Mouse (Mus musculus): ENCODE measurements around the gene Resp18. TPM values are rescaled to one million over a fixed set of nuclear protein-coding genes. Genes with fewer than 3 reads are reported as not detected.

Gene Resp18
- polyA plus RNA-seq, 1 experiment, result 1.2 TPM

DNA sequence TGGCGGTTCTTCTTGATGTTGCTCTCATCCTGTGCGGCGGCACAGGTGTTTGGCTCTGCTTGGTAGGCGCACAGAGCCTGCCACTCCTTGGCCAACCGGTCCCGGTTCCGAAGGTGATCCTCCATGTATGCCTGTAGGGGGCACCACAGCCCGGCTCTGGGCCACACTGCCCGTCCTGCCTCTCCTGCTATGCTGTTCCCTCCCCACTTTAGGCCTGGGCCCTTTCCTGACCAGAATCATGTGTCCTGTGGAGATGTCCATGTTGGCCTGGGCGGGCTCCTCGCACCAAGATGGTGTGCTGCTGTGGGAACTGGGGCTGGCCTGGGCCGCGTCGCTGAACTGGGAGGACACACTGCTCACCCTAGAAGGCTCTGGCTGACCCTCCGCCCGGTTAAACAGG, 25.2 kb downstream of the Resp18 start:
- WGBS, result 70% methylated on average over 16 of the region's 16 CpGs
- TF ChIP-seq CTCF (IDR thresholded peaks at IDR 0.05; ENCODE audit: insufficient read depth, low read length) (no peak), POLR2A (IDR thresholded peaks at IDR 0.05; ENCODE audit: borderline replicate concordance, extremely low read depth, low read depth, low read length) (no peak)
- DNase-seq, result no peak

DNA sequence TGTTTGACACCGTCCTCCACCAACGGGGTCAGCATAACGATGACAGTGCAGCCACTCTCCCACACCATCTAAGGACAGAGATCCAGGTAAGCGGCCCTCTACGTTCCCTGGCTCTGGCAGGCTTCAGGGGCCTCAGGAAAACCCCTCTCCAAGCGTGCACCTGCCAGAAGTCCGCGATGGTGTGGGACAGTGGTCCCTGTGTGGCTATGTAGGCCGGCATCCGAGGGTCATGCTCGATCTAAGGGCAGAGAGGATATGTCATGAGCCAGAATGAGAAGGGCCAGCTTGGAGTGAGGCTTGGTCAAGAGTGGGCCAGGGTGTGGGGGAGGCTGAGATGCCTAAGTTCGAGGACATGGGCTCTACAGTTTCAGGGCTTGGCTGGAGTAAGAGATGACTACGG, 25.9 kb downstream of the Resp18 start:
- Histone ChIP-seq H3K4me3 (replicated peaks; ENCODE audit: extremely low read depth, low read depth, low read length) (no peak overlapping the region), H3K4me1 (ENCODE audit: control insufficient read depth, insufficient read depth, low read length) (peaks cover 10% of the 10 kb centered on the region; the same call in 1 of the 2 replicates)
- 64% methylated on average over 13 of the region's 13 CpGs for WGBS
- TF ChIP-seq POLR2A (IDR thresholded peaks at IDR 0.05; ENCODE audit: borderline replicate concordance, extremely low read depth, low read depth, low read length) (no peak), CTCF (IDR thresholded peaks at IDR 0.05; ENCODE audit: insufficient read depth, low read length) (no peak)
- no peak for DNase-seq

More for the DNA sequence above, 25.2 kb downstream of the Resp18 start:
- peaks cover 8% of the 10 kb centered on the region; the same call in 1 of the 2 replicates for H3K4me1 ChIP-seq (ENCODE audit: control insufficient read depth, insufficient read depth, low read length)
- H3K4me3 ChIP-seq (replicated peaks; ENCODE audit: extremely low read depth, low read depth, low read length), result no peak overlapping the region

DNA sequence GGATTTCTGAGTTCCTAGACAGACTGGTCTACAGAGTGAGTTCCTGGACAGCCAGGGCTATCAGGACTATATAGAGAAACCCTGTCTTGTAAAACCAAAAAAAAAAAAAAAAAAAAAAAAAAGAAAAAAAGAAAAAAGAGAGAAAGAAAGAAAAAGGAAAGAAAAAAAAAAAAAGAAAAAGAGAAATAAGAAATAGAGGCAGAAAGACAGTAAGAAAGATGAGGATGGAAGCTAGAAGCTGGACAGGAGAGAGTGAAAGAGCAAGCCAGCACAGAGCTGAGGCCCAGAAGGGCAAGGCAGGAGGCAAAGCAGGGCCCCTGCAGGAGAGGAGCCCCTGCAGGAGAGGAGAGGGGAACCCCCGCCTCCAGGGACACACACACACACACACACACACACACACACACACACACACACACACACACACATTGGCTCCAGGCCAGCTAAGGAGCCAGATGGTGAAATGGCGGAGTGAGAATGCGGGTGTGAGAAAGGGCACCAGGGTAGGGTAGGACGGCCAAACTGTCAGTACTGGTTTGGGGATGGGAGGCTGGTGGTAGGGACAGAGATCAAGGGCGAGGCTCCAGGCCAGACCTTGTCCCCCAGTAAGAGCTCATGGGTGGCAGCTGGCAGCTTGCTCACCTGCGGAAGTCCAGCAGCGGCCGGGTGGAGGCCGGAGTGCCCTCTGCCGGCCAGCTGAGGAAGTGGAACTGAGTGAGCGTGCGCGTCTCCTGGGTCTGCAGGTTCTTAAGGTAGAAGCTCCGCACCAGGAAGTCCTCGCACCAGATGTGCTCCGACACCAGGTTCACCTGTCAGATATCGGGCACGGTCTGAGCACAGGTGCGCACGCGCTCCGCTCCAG, 26.9 kb downstream of the Resp18 start:
- DNase-seq, result peak; percentile 83
- peak overlapping the region; percentile 52 for H3K4me3 ChIP-seq (replicated peaks; ENCODE audit: extremely low read depth, low read depth, low read length)
- 6% methylated on average over 21 of the region's 22 CpGs for WGBS
- TF ChIP-seq POLR2A (IDR thresholded peaks at IDR 0.05; ENCODE audit: borderline replicate concordance, extremely low read depth, low read depth, low read length) (0 out of 2 replicates have a peak, but pooled peaks have one; percentile 9), CTCF (IDR thresholded peaks at IDR 0.05; ENCODE audit: insufficient read depth, low read length) (peak; percentile 59)
- H3K4me1 ChIP-seq (ENCODE audit: control insufficient read depth, insufficient read depth, low read length), result peaks cover 10% of the 10 kb centered on the region; the same call in 1 of the 2 replicates

DNA sequence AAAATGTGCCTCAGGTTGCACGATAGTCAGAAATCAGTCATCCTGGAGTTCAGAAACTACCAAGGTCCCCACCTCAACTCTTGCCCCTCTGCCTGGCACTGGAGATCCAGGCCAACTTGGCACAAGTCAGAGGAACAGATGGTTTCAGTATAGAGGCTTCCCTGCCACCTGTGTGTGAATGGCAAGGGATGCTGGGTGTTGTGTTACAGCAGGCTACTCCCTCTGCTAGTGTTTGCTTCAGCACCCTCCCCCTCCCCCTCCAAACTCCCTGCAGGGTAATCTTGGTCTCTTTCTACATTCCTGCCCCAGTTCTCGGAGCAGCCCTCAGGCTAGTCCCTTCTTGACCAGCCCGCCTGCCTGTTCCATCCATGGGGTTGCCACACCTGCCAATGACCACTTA, 27.7 kb downstream of the Resp18 start:
- TF ChIP-seq CTCF (IDR thresholded peaks at IDR 0.05; ENCODE audit: insufficient read depth, low read length) (no peak), POLR2A (IDR thresholded peaks at IDR 0.05; ENCODE audit: borderline replicate concordance, extremely low read depth, low read depth, low read length) (no peak)
- DNase-seq, result no peak
- H3K4me1 ChIP-seq (ENCODE audit: control insufficient read depth, insufficient read depth, low read length), result peaks cover 10% of the 10 kb centered on the region; the same call in 1 of the 2 replicates
- WGBS, result 75% methylated on average over 3 of the region's 3 CpGs
- H3K4me3 ChIP-seq (replicated peaks; ENCODE audit: extremely low read depth, low read depth, low read length), result no peak overlapping the region

DNA sequence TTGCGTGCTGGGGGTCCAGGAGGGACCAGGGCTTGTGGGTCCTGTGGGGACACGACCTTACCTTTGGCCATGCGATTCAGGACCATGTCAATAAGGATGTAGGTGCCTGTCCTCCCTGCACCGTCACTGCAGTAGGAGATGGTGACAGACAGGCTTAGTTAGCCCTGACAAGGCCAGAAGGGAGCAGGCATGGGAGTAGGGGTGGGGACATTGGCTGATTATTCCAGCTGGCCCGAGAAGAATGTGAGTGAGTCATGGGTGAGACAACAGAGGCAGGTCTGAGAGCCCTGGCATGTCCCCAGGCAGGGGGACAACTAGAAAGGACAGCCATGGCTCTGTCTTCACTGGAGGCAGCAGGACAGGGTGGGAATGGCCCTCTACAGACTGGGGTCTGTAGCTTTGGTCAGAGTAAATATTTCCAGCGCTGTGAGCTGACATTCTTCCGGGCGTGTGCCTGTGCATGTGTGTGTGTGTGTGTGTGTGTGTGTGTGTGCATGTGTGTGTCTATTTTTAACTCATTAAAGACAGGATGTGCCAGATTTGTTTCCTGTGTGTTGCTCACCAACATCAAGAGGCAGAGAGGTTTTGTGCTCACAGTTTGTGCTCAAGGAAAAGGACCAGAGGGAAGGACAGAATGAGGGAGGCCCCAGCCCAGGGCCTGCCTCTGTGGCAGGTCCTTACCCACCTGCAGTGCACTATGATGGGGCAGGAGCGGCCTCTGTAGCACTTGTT, 30.0 kb downstream of the Resp18 start:
- peak; percentile 37 for DNase-seq
- WGBS, result 38% methylated on average over 9 of the region's 9 CpGs
- no peak overlapping the region for H3K4me3 ChIP-seq (replicated peaks; ENCODE audit: extremely low read depth, low read depth, low read length)

DNA sequence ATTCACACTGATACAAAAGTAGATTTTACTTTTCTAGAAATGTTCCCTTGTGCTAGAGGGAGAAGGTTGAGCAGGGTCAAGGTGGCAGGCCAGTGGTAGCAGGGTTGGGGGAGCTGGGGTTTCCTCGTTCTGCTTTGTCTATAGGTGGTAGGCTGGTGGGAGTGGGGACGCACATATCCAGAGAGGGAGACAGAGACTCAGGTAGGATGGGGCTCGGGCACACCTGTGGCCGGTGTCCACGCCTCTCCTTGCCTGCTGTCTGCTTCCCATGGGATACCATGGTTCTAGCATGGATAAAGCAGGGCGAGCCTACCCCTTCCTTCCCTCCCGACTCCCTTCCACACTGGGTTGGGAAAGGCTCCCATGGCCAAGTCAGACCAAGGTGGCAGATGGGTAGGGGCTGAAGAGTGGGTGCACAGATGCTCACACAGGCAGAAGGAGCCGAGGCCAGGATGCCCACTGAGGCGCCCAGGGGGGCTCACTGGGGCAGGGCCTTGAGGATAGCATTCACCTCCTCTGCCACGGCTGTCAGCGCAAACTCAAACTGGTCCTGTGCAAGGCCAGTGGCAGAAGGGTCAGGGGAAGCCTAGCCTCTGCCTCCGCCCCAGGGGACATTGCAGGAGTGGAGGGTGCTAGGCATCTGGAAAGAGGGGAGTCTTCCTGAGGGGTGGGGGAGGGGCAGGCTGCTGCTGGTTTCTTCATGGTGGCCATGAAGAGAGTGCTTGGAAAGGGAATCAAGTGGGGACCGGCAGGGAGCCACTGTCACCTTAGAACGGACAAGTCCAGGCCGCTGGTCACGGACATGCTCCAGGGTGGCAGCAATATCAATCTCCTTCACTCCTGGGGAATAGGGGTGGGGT, 30.9 kb downstream of the Resp18 start:
- TF ChIP-seq CTCF (IDR thresholded peaks at IDR 0.05; ENCODE audit: insufficient read depth, low read length) (no peak), POLR2A (IDR thresholded peaks at IDR 0.05; ENCODE audit: borderline replicate concordance, extremely low read depth, low read depth, low read length) (no peak)
- 83% methylated on average over 16 of the region's 16 CpGs for WGBS
- no peak for DNase-seq
- Histone ChIP-seq H3K4me1 (ENCODE audit: control insufficient read depth, insufficient read depth, low read length) (peaks cover 10% of the 10 kb centered on the region; the same call in 1 of the 2 replicates), H3K4me3 (replicated peaks; ENCODE audit: extremely low read depth, low read depth, low read length) (no peak overlapping the region)

More for the DNA sequence above, 30.0 kb downstream of the Resp18 start:
- no peak for TF ChIP-seq POLR2A (IDR thresholded peaks at IDR 0.05; ENCODE audit: borderline replicate concordance, extremely low read depth, low read depth, low read length)
- TF ChIP-seq CTCF (IDR thresholded peaks at IDR 0.05; ENCODE audit: insufficient read depth, low read length), result no peak
- peaks cover 10% of the 10 kb centered on the region; the same call in 1 of the 2 replicates for H3K4me1 ChIP-seq (ENCODE audit: control insufficient read depth, insufficient read depth, low read length)

DNA sequence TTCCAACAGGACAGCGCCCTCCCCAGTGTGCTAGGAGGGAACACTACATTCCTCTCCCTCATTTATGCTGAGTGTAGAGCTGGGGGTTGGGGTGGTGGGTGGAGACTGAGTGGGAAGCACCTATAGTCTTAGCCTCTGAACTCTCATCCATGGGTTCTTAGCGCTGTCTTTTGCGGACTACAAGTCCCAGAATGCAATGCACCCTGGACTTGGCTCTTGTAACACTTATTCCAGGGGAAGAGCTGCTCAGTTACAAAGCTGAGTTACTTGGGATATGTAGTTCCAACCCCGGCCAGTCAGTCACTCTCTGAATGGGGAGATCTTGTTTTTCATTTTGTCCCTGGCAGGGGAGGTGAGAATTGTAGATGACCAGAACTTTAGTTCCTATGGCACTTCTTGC, 33.4 kb downstream of the Resp18 start:
- DNase-seq, result no peak
- H3K4me1 ChIP-seq (ENCODE audit: control insufficient read depth, insufficient read depth, low read length), result peaks cover 7% of the 10 kb centered on the region; the same call in 1 of the 2 replicates
- H3K4me3 ChIP-seq (replicated peaks; ENCODE audit: extremely low read depth, low read depth, low read length), result no peak overlapping the region
- WGBS, result 35% methylated on average over 4 of the region's 4 CpGs
- TF ChIP-seq CTCF (IDR thresholded peaks at IDR 0.05; ENCODE audit: insufficient read depth, low read length), result no peak
- TF ChIP-seq POLR2A (IDR thresholded peaks at IDR 0.05; ENCODE audit: borderline replicate concordance, extremely low read depth, low read depth, low read length), result no peak

DNA sequence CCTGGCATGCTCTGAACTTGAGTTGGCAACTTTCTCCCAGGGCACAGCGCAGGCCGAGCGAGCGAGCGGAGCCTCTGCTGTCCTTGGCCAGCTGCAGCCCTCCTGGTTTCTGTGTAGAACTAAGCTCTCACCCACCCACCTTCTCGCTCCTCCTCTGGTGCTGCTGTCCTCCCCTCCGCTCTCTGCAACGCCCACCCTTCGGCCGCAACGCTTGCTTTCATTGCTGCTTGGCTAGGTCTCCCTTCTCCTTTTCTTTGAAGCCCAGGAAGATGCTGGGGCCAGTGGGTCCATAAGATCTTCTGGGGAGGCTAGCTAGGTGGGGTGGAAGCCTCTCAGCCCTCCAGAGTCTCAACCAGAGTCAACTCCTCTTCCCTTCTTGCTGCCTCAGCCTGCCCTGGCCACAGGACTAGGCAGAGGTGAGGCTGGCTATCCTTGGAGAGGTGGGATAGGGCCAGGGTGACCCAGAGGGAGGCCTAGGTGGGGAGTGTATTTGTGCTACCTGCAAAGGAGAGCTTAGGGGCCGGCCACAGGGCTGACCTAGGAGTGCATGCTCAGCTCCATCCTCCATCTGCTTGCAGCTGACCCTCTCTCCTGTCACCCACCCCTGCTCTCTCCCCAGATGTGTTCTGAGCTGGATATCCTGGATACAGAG, 33.9 kb downstream of the Resp18 start:
- DNase-seq, result no peak
- 93% methylated on average over 12 of the region's 12 CpGs for WGBS
- Histone ChIP-seq H3K4me1 (ENCODE audit: control insufficient read depth, insufficient read depth, low read length) (peaks cover 7% of the 10 kb centered on the region; the same call in 1 of the 2 replicates), H3K4me3 (replicated peaks; ENCODE audit: extremely low read depth, low read depth, low read length) (no peak overlapping the region)
- no peak for TF ChIP-seq POLR2A (IDR thresholded peaks at IDR 0.05; ENCODE audit: borderline replicate concordance, extremely low read depth, low read depth, low read length)
- no peak for TF ChIP-seq CTCF (IDR thresholded peaks at IDR 0.05; ENCODE audit: insufficient read depth, low read length)
